Mouse (Mus musculus): Measurements from ENCODE around the gene Eif5b. TPM values are rescaled to one million over a fixed set of nuclear protein-coding genes. Genes with fewer than 3 reads are reported as not detected.

Eif5b gene
- polyA plus RNA-seq, 1 experiment from 2014 or later = 26.5 TPM

- H3K4me1 ChIP-seq (ENCODE audit: control insufficient read depth, insufficient read depth, low read length) = no peaks in the 10 kb centered on the region; the same call in 1 of the 2 replicates
- no peak overlapping the region for H3K4me2 ChIP-seq (ENCODE audit: low read depth, low read length)
- no peak overlapping the region for H3K9ac ChIP-seq (ENCODE audit: low read length)
- no peak overlapping the region for H3K4me3 ChIP-seq (replicated peaks; ENCODE audit: low read length)
- no peak overlapping the region for H3K27ac ChIP-seq (ENCODE audit: low read length)
- H3K36me3 ChIP-seq (ENCODE audit: control insufficient read depth, insufficient read depth, low read length) = peaks cover 9% of the 10 kb centered on the region
- no peaks in the 10 kb centered on the region for H3K27me3 ChIP-seq (ENCODE audit: control insufficient read depth, insufficient read depth, low read length)
- no peak for ATAC-seq (ENCODE audit: insufficient read depth, low FRiP score)
- 94% methylated on average over 2 of the region's 2 CpGs for WGBS
- H3K9me3 ChIP-seq (replicated peaks; ENCODE audit: control insufficient read depth, low read length) = no peaks in the 10 kb centered on the region
Observed at GRCm38 (mm10) chr1:38014551-38015203, 16.9 kb downstream of the Eif5b start.

GRCm38 (mm10) chr1:38027301-38027700, 29.5 kb downstream of the Eif5b start:
- Histone ChIP-seq H3K9ac (ENCODE audit: low read length) (no peak overlapping the region), H3K4me1 (ENCODE audit: control insufficient read depth, insufficient read depth, low read length) (no peaks in the 10 kb centered on the region), H3K9me3 (replicated peaks; ENCODE audit: control insufficient read depth, low read length) (no peaks in the 10 kb centered on the region), H3K36me3 (ENCODE audit: control insufficient read depth, insufficient read depth, low read length) (peaks cover 6% of the 10 kb centered on the region; the same call in 1 of the 2 replicates), H3K4me2 (ENCODE audit: low read depth, low read length) (no peak overlapping the region), H3K27ac (ENCODE audit: low read length) (no peak overlapping the region), H3K4me3 (replicated peaks; ENCODE audit: low read length) (no peak overlapping the region), H3K27me3 (ENCODE audit: control insufficient read depth, insufficient read depth, low read length) (no peaks in the 10 kb centered on the region)
- ATAC-seq (ENCODE audit: insufficient read depth, low FRiP score) = no peak
- 90% methylated on average over 7 of the region's 7 CpGs for WGBS

GRCm38 (mm10) chr1:38031391-38031790, 33.6 kb downstream of the Eif5b start:
- Histone ChIP-seq H3K4me1 (ENCODE audit: control insufficient read depth, insufficient read depth, low read length) (no peaks in the 10 kb centered on the region), H3K9ac (ENCODE audit: low read length) (no peak overlapping the region), H3K4me3 (replicated peaks; ENCODE audit: low read length) (no peak overlapping the region), H3K9me3 (replicated peaks; ENCODE audit: control insufficient read depth, low read length) (no peaks in the 10 kb centered on the region), H3K27ac (ENCODE audit: low read length) (no peak overlapping the region), H3K36me3 (ENCODE audit: control insufficient read depth, insufficient read depth, low read length) (peaks cover 4% of the 10 kb centered on the region), H3K4me2 (ENCODE audit: low read depth, low read length) (no peak overlapping the region), H3K27me3 (ENCODE audit: control insufficient read depth, insufficient read depth, low read length) (no peaks in the 10 kb centered on the region)
- WGBS = 83% methylated on average over 5 of the region's 5 CpGs
- ATAC-seq (ENCODE audit: insufficient read depth, low FRiP score) = no peak

GRCm38 (mm10) chr1:38035521-38035920, 37.7 kb downstream of the Eif5b start:
- H3K27me3 ChIP-seq (ENCODE audit: control insufficient read depth, insufficient read depth, low read length) = no peaks in the 10 kb centered on the region
- ATAC-seq (ENCODE audit: insufficient read depth, low FRiP score) = no peak
- no peak overlapping the region for H3K9ac ChIP-seq (ENCODE audit: low read length)
- H3K27ac ChIP-seq (ENCODE audit: low read length) = no peak overlapping the region
- no peaks in the 10 kb centered on the region for H3K9me3 ChIP-seq (replicated peaks; ENCODE audit: control insufficient read depth, low read length)
- no peak overlapping the region for H3K4me2 ChIP-seq (ENCODE audit: low read depth, low read length)
- no peaks in the 10 kb centered on the region for H3K4me1 ChIP-seq (ENCODE audit: control insufficient read depth, insufficient read depth, low read length)
- WGBS = 85% methylated on average over 4 of the region's 4 CpGs
- H3K4me3 ChIP-seq (replicated peaks; ENCODE audit: low read length) = no peak overlapping the region
- H3K36me3 ChIP-seq (ENCODE audit: control insufficient read depth, insufficient read depth, low read length) = peaks cover 10% of the 10 kb centered on the region

GRCm38 (mm10) chr1:38037375-38037774, 39.6 kb downstream of the Eif5b start:
- Histone ChIP-seq H3K4me1 (ENCODE audit: control insufficient read depth, insufficient read depth, low read length) (no peaks in the 10 kb centered on the region), H3K27me3 (ENCODE audit: control insufficient read depth, insufficient read depth, low read length) (no peaks in the 10 kb centered on the region), H3K4me3 (replicated peaks; ENCODE audit: low read length) (no peak overlapping the region), H3K4me2 (ENCODE audit: low read depth, low read length) (no peak overlapping the region), H3K27ac (ENCODE audit: low read length) (no peak overlapping the region), H3K9ac (ENCODE audit: low read length) (no peak overlapping the region), H3K36me3 (ENCODE audit: control insufficient read depth, insufficient read depth, low read length) (peaks cover 21% of the 10 kb centered on the region), H3K9me3 (replicated peaks; ENCODE audit: control insufficient read depth, low read length) (no peaks in the 10 kb centered on the region)
- ATAC-seq (ENCODE audit: insufficient read depth, low FRiP score) = no peak
- 83% methylated on average over 5 of the region's 5 CpGs for WGBS

- Histone ChIP-seq H3K9me3 (replicated peaks; ENCODE audit: control insufficient read depth, low read length) (no peaks in the 10 kb centered on the region), H3K27ac (ENCODE audit: low read length) (no peak overlapping the region), H3K9ac (ENCODE audit: low read length) (no peak overlapping the region), H3K4me1 (ENCODE audit: control insufficient read depth, insufficient read depth, low read length) (no peaks in the 10 kb centered on the region), H3K36me3 (ENCODE audit: control insufficient read depth, insufficient read depth, low read length) (peaks cover 21% of the 10 kb centered on the region), H3K4me2 (ENCODE audit: low read depth, low read length) (no peak overlapping the region), H3K4me3 (replicated peaks; ENCODE audit: low read length) (no peak overlapping the region), H3K27me3 (ENCODE audit: control insufficient read depth, insufficient read depth, low read length) (no peaks in the 10 kb centered on the region)
- no peak for ATAC-seq (ENCODE audit: insufficient read depth, low FRiP score)
- 89% methylated on average over 2 of the region's 2 CpGs for WGBS
Observed at GRCm38 (mm10) chr1:38038898-38039297, 41.1 kb downstream of the Eif5b start.

GRCm38 (mm10) chr1:38048121-38048520, 50.3 kb downstream of the Eif5b start:
- 88% methylated on average over 3 of the region's 3 CpGs for WGBS

GRCm38 (mm10) chr1:38049562-38049961, 51.8 kb downstream of the Eif5b start:
- no peak for ATAC-seq (ENCODE audit: insufficient read depth, low FRiP score)
- 53% methylated on average over 4 of the region's 4 CpGs for WGBS
- H3K4me1 ChIP-seq (ENCODE audit: control insufficient read depth, insufficient read depth, low read length) = no peaks in the 10 kb centered on the region
- no peak overlapping the region for H3K27ac ChIP-seq (ENCODE audit: low read length)
- no peak overlapping the region for H3K4me2 ChIP-seq (ENCODE audit: low read depth, low read length)
- no peaks in the 10 kb centered on the region for H3K9me3 ChIP-seq (replicated peaks; ENCODE audit: control insufficient read depth, low read length)
- no peak overlapping the region for H3K9ac ChIP-seq (ENCODE audit: low read length)
- no peaks in the 10 kb centered on the region for H3K27me3 ChIP-seq (ENCODE audit: control insufficient read depth, insufficient read depth, low read length)
- H3K4me3 ChIP-seq (replicated peaks; ENCODE audit: low read length) = no peak overlapping the region
- H3K36me3 ChIP-seq (ENCODE audit: control insufficient read depth, insufficient read depth, low read length) = peaks cover 9% of the 10 kb centered on the region

More at GRCm38 (mm10) chr1:38048121-38048520, 50.3 kb downstream of the Eif5b start:
- Histone ChIP-seq H3K4me1 (ENCODE audit: control insufficient read depth, insufficient read depth, low read length) (no peaks in the 10 kb centered on the region), H3K4me3 (replicated peaks; ENCODE audit: low read length) (no peak overlapping the region), H3K9ac (ENCODE audit: low read length) (no peak overlapping the region), H3K9me3 (replicated peaks; ENCODE audit: control insufficient read depth, low read length) (no peaks in the 10 kb centered on the region), H3K36me3 (ENCODE audit: control insufficient read depth, insufficient read depth, low read length) (peaks cover 4% of the 10 kb centered on the region; the same call in 1 of the 2 replicates), H3K27me3 (ENCODE audit: control insufficient read depth, insufficient read depth, low read length) (no peaks in the 10 kb centered on the region), H3K4me2 (ENCODE audit: low read depth, low read length) (no peak overlapping the region), H3K27ac (ENCODE audit: low read length) (no peak overlapping the region)
- no peak for ATAC-seq (ENCODE audit: insufficient read depth, low FRiP score)

GRCm38 (mm10) chr1:38055176-38055575, 57.4 kb downstream of the Eif5b start:
- WGBS = 83% methylated on average over 5 of the region's 5 CpGs
- Histone ChIP-seq H3K9ac (ENCODE audit: low read length) (no peak overlapping the region), H3K4me3 (replicated peaks; ENCODE audit: low read length) (no peak overlapping the region), H3K27ac (ENCODE audit: low read length) (no peak overlapping the region), H3K36me3 (ENCODE audit: control insufficient read depth, insufficient read depth, low read length) (peaks cover 15% of the 10 kb centered on the region), H3K27me3 (ENCODE audit: control insufficient read depth, insufficient read depth, low read length) (no peaks in the 10 kb centered on the region), H3K9me3 (replicated peaks; ENCODE audit: control insufficient read depth, low read length) (no peaks in the 10 kb centered on the region), H3K4me2 (ENCODE audit: low read depth, low read length) (no peak overlapping the region), H3K4me1 (ENCODE audit: control insufficient read depth, insufficient read depth, low read length) (no peaks in the 10 kb centered on the region)
- no peak for ATAC-seq (ENCODE audit: insufficient read depth, low FRiP score)
